Mouse (Mus musculus) Muller cell, postnatal 12 days (primary cell): ENCODE data around the gene Ddrgk1.
A peak's percentile ranks its signal among the peaks of the same experiment; 100 is the strongest.

Experiments
- DNase-seq: peaks from one replicate; pipeline ENCODE4 v3.0.0-alpha.2; 2015; ENCODE audit errors: inconsistent ontology term

Gene Ddrgk1

DNA sequence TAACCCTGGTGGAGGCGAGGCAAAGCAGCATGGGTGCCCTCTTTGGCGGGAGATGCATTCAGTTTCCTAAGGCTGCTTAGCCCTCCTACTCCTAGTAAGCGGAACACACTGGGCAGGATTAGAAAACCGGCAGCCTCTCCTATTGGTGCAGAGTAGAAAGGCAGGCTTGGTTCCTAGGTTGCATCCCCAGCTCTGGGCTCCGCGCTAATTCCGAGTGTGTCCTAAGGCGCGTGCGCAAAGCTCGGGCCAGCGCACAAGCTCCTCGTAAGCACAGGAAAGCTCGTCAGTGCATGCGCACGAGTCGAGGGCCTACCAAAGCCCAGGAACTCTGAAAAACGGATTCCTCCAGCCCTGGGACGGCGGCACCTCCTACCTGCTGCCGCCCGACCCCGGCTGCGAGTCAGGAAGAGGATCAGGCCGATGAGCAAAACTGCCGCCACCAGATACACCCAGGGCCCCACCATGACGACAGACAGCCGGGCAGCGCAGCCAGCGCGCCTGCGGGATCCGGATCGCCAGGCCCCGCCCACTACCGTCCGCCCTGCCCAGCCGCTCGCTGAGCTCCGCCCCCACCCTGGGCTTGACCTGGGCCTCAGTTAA lies at the start of gene Ddrgk1:
Gene Ddrgk1, minus strand, starts transcription at position 558 of the 600 bp plus-strand sequence.
- peak; percentile 96 for DNase-seq

DNA sequence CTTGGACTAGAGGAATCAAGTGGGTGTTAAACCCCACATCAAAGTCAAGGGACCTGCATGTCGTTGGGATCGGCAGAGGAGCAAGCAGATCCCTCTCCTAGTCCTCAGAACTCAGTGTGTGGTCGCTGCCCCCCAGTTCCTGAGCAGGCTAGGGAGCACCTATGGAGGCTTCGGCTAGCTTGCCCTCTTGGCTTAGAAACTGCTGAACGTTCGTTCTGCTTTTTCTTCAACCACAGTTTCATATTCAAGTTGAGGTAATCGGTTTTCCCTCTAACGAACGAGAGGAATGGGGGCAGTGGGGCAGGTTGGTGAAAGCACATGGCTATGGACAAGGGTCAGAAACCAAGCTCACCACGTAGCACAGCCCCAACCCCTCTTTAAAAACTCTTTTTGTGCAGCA lies 42.6 kb upstream of the Ddrgk1 start:
- DNase-seq = no peak

DNA sequence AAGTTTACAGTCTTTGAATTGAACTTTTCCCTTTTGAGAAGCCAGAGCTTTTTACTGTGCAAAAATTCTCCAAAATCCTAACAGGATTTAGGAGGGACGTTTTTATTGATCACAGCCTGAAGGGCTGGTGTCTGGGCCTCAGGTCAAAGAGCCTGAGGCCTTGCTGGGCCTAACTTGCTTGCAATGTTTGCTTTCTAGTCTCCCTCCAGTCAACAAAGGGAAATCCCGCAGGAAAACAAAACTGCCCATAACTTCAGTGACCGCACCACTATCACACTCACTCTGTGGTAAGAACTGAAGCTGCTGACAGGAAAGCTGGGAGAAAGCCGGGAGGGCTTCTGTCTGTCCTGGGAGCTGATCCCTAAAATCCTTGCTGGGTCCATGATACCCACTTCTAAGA lies 42.1 kb upstream of the Ddrgk1 start:
- DNase-seq = no peak

DNA sequence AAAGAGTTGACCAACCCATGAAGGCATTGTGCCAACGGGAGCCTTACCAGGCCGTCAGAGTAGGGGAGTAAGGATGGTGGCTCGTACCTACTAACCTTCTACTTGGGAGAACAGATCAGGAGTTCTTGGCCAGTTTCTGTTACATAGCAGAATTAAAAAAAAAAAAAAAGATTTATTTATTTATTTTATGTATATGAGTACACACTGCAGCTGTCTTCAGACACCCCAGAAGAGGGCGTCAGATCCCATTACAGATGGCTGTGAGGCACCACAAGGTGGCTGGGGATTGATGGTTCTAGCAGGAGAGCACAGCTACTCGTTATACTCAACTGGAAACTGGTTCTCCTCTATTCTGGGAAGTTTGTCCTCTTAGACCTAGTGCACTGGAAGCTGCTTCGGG lies 40.7 kb upstream of the Ddrgk1 start:
- DNase-seq = no peak

DNA sequence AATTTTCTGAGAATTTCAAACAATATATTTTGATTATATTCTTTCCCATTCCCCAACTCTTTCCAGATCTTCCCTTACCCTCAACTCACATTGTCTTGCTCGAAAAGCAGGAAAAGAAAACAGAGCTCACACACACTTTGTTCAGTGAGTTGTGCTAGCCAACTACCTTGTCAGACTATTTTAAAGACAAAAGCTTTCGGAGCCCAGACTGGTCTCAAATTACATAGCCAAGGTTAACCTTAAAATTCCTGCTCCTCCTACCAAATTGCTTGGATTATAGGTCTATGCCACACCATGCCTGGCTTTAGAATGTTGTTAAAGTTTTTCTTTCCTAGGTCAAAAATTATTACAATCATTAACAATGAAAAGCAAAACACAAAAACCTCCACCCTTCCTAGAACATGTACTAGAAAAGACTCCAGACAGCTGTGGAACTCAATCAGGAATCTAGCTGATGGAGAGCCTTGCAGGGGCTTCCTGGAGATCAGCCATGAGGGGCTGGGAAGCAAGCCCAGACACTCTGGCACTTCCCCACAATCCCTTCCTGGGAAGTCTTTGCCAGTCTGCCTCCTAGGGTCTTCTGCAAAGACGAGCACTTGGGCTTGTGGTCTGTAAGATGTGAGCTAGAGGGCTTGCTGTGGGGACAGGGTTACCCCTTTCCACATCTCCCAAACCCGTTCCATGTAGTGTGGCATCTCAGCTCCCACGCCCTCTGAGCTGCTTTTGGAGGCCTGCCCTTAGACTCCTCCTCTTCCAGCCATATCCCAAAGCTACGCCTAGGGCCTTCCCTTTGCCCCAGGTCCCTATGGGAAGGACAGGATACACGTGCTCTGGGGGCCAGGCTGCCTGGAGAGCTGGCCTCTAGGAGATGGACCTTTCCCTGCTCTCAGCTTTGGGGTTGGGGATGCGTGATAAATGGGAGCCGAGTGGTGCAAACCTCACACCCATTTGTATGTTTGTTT lies 39.9 kb upstream of the Ddrgk1 start:
- DNase-seq = no peak

DNA sequence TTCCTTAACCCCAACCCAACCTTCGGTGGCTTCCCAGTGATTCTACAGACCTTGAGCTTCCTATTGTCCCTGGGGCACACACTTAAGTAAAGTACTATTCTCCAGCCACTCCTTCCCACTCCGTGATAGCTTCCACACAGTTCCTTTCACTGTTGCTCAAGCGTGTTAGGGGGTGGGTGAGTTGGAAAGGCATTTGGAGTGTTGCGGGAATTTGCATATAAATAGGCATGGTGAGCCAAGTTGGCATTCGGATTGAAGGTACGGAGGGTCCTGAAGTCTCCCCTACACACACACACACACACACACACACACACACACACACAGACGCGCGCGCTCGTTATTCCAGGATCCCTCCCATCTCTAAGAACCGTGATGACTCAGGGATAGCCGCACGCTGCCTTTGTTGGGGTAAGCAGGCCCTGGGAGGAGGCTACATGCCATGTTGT lies 33.4 kb upstream of the Ddrgk1 start:
- DNase-seq = peak; percentile 72

DNA sequence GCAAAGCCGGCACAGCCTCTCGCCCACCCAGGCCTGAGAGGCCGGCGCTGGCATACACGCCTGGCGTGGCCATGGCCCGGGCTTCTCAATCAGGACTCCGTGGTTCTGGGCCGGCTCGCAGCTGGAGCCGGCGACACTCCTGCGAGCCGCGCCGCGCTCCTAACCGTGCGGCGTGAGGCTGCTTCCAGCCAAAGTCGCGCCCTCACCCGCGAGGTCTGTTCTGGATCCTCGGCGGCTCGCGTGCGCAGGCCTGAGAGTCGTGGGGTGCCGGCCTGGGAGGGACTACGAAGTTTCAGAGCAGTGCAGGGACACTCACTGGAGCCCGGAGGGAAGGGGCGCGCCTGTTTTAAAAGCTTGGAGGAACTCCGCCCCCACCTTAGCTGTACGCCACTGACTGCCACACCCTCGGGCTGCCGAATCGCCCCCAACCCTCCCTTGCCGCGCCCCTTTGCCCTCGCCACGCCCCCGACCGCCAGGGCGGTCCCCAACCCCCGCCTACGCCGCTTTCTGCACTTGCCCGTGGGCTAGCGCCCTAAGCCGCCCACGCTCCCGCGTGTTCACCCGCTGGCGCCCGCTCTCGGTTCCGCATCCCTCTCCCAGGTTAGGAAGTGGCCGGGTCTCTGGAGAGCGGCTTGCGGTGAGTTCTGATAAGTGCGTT lies 32.8 kb upstream of the Ddrgk1 start, which contains the start of gene Slc4a11:
Gene Slc4a11, minus strand, starts transcription at position 367 of the 658 bp plus-strand sequence.
- DNase-seq = peak; percentile 83

DNA sequence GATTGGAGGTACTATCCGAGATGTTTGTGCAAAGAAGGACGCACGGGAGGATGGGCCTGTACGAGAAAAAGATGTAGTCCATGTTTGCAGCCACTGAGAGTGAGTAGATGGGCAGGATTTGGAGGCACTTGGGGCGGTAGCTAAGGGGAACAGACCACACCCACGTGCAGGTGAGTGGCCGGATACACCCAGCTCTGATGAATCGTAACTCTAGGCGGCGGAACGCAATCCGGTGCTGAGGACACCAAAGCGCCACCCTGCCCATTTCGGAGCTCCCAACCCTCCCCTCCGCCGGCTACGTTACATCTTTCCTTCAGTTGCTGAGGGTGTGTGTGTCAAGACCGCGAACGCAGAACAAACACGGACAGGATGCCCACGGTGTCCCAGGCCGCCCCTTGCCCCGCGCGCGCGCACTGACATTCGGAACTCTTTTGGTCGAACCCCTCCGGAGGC lies 32.3 kb upstream of the Ddrgk1 start:
- DNase-seq = no peak

DNA sequence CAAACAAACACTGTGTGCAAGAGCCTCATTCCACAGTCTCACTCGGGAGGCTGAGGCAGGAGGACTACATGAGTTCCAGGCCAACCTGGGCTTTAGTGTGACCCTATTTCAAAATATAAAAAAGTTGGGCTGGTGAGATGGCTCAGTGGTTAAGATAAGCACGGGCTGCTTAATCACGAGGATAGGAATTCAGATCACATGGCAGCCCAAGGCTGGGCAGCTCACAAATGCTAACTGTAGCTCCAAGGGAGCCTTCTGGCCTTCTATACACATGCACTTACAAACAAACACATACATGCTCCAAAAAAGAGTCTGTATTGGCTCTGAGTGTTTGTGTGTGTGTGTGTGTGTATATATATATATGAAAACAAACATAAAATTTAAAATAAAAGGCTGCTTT lies 29.1 kb upstream of the Ddrgk1 start:
- no peak for DNase-seq

DNA sequence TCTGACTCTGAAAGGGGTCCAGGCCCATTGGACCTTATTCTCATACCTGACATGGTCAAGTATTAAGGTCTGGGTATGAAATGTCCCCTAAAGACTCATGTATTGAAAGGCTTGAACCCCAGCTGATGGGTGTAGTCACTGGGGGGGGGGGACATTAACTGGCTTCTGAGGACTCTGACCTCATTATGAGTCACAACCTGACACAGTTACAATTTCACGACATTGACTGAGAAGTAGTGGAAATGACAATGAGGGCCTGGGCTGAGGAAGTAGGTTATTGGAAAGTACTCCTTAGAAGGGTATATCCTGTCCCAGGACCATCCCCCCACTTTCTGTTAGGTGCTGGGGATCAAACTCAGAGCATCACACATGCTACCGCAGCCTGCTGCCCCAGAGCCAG lies 24.6 kb upstream of the Ddrgk1 start:
- peak; percentile 37 for DNase-seq

DNA sequence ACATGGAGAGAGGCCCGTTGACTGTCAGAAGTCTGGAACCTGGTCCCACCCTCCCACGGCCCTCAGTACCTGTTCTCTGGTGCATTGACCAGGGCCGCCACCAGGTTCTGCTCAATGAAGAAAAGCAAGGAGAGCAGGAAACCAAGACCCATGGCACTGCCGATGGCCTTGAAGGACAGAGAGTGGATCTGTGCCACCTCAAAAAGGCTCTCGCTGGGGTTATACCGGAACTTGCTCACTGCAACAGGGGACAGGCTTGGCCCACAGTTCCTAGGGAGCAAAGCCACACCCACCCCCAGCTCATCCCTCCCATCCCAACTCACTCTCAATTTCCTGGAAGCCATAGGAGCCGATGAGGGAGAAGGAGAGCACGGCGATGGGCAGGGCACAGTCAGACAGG lies 21.0 kb upstream of the Ddrgk1 start:
- no peak for DNase-seq

DNA sequence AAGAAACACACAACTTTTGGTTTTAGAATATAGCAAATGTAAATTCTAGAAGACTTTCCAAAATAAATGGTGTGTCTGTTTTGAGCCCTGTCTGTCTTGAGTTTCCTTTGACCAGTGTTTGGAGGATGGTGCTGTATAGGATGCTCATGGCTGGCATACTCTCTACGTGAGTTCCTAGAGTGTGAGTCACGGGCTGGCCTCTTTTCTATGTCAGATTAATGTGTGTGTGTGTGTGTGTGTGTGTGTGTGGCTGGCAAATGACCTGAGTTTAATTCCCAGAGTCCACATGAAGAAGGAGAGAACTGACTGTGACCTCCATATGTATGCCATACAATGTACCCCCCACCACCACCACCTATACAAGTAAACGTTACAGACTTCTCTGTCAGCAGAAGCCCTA lies 17.1 kb upstream of the Ddrgk1 start:
- DNase-seq = peak; percentile 45

DNA sequence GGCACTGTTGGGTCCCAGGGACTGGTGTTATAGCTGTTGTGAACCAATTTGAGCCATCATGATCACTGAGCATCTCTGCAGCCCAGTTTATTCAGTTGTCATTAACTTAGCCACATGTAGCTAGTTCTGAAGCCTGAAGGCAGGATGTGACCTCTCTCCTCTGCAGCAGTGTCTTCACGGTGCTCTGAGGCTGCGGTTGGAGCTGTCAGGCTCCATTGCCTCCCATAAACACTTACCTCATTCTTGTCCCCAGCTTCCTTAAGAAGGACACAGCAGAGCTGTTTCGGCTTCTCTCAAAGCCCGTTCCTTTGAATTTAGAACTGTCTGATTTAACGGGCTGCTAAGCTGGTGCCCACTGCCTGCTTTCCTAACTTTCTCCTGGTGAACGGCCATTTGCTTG lies 15.4 kb upstream of the Ddrgk1 start:
- DNase-seq = no peak

DNA sequence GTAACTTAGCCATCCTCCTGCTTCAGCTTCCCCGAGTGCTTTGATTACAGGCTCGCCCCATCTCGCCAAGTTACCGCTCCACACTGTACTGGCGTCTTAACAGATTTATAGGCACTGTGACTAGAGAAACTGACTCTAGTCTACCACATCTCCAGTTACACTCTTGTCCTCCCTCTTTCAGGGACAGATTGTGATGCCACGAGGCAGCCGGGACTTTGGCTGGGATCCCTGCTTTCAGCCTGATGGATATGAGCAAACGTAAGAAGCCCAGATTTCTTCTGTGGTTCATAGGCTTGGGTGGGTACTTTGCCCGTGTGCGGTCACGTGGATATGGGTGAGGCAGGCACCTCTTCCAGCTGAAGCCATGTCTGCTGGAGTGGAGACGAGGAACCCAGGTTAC lies 14.7 kb upstream of the Ddrgk1 start:
- no peak for DNase-seq

DNA sequence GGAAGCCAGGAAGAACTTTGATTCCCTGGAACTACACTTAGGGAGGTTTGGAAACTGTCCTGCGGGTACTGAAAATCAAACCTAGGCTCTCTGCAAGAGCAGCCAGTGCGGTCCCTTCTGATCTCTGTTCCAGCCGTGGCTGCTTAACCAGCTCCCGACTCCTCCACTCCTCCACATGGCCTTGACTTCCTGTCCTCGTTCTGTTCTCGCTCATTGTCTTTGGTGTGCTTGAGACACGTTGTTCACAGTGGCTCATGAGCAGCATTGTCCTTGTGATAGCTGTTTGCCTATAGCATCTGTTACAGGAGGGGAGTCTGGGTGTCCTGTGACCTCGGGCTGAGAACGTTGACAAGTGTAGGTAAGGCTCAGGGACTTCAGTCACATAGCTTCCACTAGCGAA lies 12.8 kb upstream of the Ddrgk1 start:
- DNase-seq = no peak

DNA sequence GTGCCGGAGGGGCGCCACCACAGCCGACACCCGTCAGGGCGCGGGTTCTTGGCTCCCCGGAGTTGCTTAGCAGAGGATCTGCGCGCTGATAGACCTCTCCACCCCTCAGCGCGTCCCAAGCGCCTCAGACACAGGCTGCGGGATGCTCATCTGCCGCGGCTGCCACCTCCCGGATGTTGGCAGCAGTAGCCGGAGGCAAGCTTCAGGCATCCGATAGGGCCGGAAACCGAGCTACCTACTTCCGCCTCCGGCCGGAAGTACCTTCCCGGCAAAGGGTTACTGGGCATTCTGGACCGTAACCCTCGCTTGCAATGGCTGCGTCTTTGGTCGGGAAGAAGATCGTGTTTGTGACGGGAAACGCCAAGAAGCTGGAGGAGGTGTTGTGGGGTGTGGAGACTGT lies 3.1 kb upstream of the Ddrgk1 start, which contains the start of gene Itpa:
Gene Itpa, plus strand, starts transcription at position 52 of the 400 bp plus-strand sequence.
- peak; percentile 89 for DNase-seq

DNA sequence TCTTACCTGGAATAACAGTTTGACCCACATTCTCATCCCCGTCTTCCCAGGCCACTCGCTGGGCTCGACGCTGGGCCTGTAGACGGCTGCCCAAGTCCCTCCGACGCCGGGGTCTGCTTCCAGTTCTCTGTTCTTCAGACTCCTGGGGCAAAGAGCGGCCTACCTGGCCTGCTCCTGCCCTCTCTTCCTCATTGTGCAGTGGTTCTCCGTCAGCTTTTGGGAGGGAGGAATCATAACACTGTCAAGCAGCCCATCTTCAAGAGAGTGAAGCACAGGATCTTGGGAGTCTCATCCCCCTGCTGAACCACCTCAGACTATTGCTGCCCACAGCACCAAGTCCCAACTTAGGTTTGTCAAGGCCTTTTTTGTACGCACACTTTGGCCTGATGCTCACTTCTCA lies 1.1 kb downstream of the Ddrgk1 start:
- no peak for DNase-seq

DNA sequence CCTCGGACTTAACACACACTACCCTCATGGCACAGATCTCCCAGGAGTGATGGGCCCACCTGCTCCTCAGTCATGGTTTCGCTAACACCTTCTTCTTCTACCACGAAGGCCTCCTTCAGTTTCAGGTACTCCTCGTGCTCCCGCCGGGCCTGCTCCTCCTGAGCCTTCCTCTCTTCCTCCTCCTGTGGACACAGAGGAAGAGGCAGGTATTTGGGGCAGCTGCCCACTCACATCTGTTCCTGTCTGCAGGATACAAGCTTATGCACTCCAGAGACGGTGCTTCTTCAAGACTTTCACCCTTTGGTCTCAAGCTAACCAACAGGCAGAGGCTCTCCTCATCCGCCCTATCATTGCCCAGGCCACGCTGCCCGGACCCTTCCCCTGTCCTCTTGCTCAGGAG lies 5.9 kb downstream of the Ddrgk1 start:
- no peak for DNase-seq

DNA sequence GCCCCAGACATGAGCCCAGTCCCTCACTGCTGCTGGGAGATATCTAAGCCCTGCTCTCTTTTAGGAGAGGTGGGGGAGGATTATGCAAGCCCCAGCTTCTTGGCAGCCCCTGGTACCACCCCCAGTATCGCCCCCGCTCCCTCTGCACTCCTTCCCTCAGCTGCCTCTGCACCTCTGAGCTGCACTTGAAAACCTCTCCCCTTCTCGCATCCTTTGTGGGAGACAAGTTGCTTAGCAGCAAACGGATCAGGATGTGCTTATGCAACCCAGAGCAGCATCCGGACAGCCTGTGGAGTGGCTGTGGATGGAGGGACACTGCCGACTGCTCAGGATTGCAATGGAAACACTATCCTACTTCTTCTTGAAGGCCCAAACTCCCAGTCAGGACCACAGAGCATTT lies 6.9 kb downstream of the Ddrgk1 start:
- DNase-seq = no peak

DNA sequence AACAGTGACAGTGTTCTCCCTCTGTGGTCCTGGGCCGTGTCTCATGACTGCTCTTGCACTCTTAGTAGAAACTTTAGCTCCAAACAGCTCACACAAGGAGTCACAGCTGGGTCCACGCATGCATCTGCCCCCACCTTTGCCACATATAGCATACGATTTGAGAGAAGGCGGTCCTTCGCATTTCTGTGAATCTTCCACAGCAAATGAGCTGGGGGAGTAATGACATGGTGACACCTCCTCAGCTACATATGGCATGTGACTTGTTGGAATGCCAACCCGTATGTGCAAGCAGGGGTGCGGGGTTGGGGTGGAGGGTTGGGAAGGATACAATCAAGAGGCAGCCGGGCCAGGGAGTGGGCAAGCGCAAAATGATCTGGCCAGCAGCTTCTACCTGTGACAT lies 7.9 kb downstream of the Ddrgk1 start:
- no peak for DNase-seq

DNA sequence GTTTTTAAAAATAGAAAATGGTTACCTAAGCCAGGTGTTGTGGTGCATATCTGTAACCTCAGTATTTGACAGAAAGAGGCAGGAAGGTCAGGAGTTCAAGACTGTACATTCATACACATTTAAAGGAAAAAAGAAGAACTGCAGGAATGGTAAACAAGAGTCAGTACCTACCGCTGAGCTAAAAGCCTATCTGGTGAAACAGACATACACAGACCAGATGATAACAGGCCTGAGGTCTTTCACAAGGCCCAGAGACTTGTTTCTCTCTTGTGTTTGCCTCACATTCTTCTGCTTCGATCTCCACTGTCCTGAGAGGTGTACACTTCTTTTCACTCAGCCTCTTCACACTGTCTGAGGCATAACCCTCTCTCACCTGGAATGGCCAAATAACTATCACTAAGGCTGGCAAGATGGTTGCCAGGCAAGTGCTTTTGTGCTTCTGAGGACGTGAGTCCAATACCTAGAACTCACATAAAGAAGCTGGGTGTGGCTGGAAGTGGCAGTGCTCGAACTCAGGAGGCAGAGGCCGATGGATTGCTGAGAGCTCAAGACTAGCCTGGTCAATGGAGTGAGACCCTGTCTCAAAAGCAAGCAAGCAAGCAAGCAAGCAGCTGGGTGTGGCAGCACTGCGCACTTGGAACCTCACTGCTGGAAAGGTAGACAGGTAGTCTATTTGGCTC lies 8.7 kb downstream of the Ddrgk1 start:
- no peak for DNase-seq

DNA sequence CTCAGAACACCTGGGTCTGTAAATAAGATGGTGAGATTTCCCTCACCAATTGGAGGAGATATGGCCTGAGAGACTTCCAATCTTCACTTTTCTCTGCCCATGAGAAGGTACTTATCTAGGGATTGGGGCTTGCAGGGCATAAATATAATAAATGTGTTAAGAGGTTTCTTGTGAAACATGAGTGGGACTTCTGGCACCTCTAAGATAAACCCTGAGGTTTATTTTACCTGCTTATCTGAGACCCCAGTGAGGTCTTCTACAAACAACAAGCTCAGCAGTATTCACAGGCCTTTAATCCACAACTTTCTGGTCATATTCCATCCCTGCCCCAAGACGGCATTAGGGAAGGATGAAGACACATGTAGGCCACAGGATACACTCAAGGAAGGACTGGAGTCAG lies 10.7 kb downstream of the Ddrgk1 start:
- no peak for DNase-seq
